Mouse (Mus musculus) CH12.LX (cell line): ENCODE measurements around the gene Prr5l. TPM values are rescaled to one million over a fixed set of nuclear protein-coding genes. Genes with fewer than 3 reads are reported as not detected.

ENCODE experiments used
- DNase-seq: peaks from one replicate; pipeline ENCODE4 v3.0.0-alpha.2; 2013; ENCODE audit errors: extremely low read depth
- H3K27ac ChIP-seq: 2 replicates; pipeline ENCODE4 v1.5.1; 2012; ENCODE audit warnings: low read depth, mild to moderate bottlenecking, control low read depth, moderate library complexity; ENCODE audit not compliant: insufficient read depth
- H3K27me3 ChIP-seq: replicated peaks from 2 replicates; pipeline ENCODE3; 2012; ENCODE audit warnings: inconsistent platforms
- H3K36me3 ChIP-seq, 2 experiments: replicated peaks in 1 of 2; 2 replicates each; pipeline versions ENCODE3 to v1.6.1; 2012; ENCODE audit warnings: inconsistent platforms in 1 of 2, low read length in 1 of 2, mild to moderate bottlenecking in 1 of 2, mixed read lengths in 1 of 2, moderate library complexity in 1 of 2; ENCODE audit not compliant: control insufficient read depth in 1 of 2, insufficient read depth in 1 of 2
- H3K4me1 ChIP-seq, 2 experiments: 2 replicates each; pipeline ENCODE4 v1.6.1; 2012; ENCODE audit warnings: inconsistent platforms in 1 of 2, moderate library complexity in 1 of 2; ENCODE audit not compliant: insufficient read depth in 2 of 2, control insufficient read depth in 1 of 2
- H3K4me2 ChIP-seq: 2 replicates; pipeline ENCODE4 v1.6.1; 2012; ENCODE audit warnings: low read depth, mild to moderate bottlenecking, control low read depth; ENCODE audit not compliant: poor library complexity, insufficient read depth, severe bottlenecking
- H3K4me3 ChIP-seq, 3 experiments: fragments of 150-350 bp in 1 of 3; sonication (generic) in 1 of 3; replicated peaks in 1 of 3; 2 replicates each; pipeline versions ENCODE3 to v1.5.1; 2011 to 2012; ENCODE audit warnings: low read depth in 2 of 3, low read length in 2 of 3, mild to moderate bottlenecking in 2 of 3, moderate library complexity in 2 of 3, control low read depth in 1 of 3, improper control_type of control experiment in 1 of 3, inconsistent platforms in 1 of 3, mixed read lengths in 1 of 3; ENCODE audit not compliant: poor library complexity in 1 of 3
- H3K79me2 ChIP-seq: replicated peaks from 2 replicates; pipeline ENCODE4 v1.6.1; 2012; ENCODE audit warnings: mild to moderate bottlenecking, moderate library complexity; ENCODE audit not compliant: control insufficient read depth, poor library complexity, insufficient read depth, severe bottlenecking; ENCODE audit errors: extremely low read depth
- H3K9ac ChIP-seq: 2 replicates; pipeline ENCODE4 v1.6.1; 2012; ENCODE audit warnings: low read depth, mild to moderate bottlenecking, control low read depth, moderate library complexity; ENCODE audit not compliant: insufficient read depth
- H3K9me3 ChIP-seq: replicated peaks from 2 replicates; pipeline ENCODE3; 2012; ENCODE audit warnings: low read length, inconsistent platforms, mixed read lengths
- BHLHE40 ChIP-seq: IDR thresholded peaks from 2 replicates; pipeline ENCODE4 v1.6.1; 2011; ENCODE audit warnings: mild to moderate bottlenecking, low read depth, low read length, improper control_type of control experiment
- CHD2 ChIP-seq: IDR thresholded peaks from 2 replicates; pipeline ENCODE4 v1.6.1; 2011; ENCODE audit warnings: low read length, improper control_type of control experiment
- CTCF ChIP-seq, 2 experiments: IDR thresholded peaks in 1 of 2; conservative IDR thresholded peaks in 1 of 2; 2 replicates each; pipeline ENCODE4 v1.5.1; 2011 to 2012; ENCODE audit warnings: low read depth in 2 of 2, low read length in 2 of 2, improper control_type of control experiment in 1 of 2, inconsistent platforms in 1 of 2, mild to moderate bottlenecking in 1 of 2, moderate library complexity in 1 of 2
- E2F4 ChIP-seq: IDR thresholded peaks from 2 replicates; pipeline ENCODE4 v1.6.1; 2011; ENCODE audit warnings: low read depth, low read length, improper control_type of control experiment; ENCODE audit not compliant: insufficient replicate concordance
- ELF1 ChIP-seq: IDR thresholded peaks from 2 replicates; pipeline ENCODE4 v1.6.1; 2014; ENCODE audit warnings: low read depth, mild to moderate bottlenecking, inconsistent platforms, low read length, improper control_type of control experiment
- EP300 ChIP-seq: IDR thresholded peaks from 2 replicates; pipeline ENCODE4 v1.6.1; 2011; ENCODE audit warnings: low read length, improper control_type of control experiment
- ETS1 ChIP-seq: conservative IDR thresholded peaks from 2 replicates; pipeline ENCODE4 v1.6.1; 2012; ENCODE audit warnings: low read depth, mild to moderate bottlenecking, inconsistent platforms, low read length, improper control_type of control experiment, moderate library complexity
- GABPA ChIP-seq: IDR thresholded peaks from 2 replicates; pipeline ENCODE4 v1.6.1; 2012; ENCODE audit warnings: low read depth, low read length, improper control_type of control experiment, inconsistent platforms; ENCODE audit not compliant: insufficient replicate concordance
- HCFC1 ChIP-seq: IDR thresholded peaks from 2 replicates; pipeline ENCODE4 v1.6.1; 2012; ENCODE audit warnings: low read depth, mild to moderate bottlenecking, inconsistent platforms, low read length, improper control_type of control experiment
- IRF4 ChIP-seq: IDR thresholded peaks from 2 replicates; pipeline ENCODE4 v1.6.1; 2014; ENCODE audit warnings: low read depth, mild to moderate bottlenecking, inconsistent platforms, low read length, improper control_type of control experiment
- JUN ChIP-seq: IDR thresholded peaks from 2 replicates; pipeline ENCODE4 v1.6.1; 2011; ENCODE audit warnings: low read depth, mild to moderate bottlenecking, low read length, improper control_type of control experiment, moderate library complexity; ENCODE audit not compliant: insufficient read depth
- KAT2A ChIP-seq: IDR thresholded peaks from 2 replicates; pipeline ENCODE4 v1.6.1; 2012; ENCODE audit warnings: low read length, improper control_type of control experiment, inconsistent platforms; ENCODE audit not compliant: insufficient replicate concordance
- MAX ChIP-seq: IDR thresholded peaks from 2 replicates; pipeline ENCODE4 v1.6.1; 2011; ENCODE audit warnings: low read length, improper control_type of control experiment
- MAZ ChIP-seq: IDR thresholded peaks from 2 replicates; pipeline ENCODE4 v1.6.1; 2012; ENCODE audit warnings: low read depth, mild to moderate bottlenecking, inconsistent platforms, low read length, improper control_type of control experiment, moderate library complexity
- MXI1 ChIP-seq: IDR thresholded peaks from 2 replicates; pipeline ENCODE4 v1.6.1; 2011; ENCODE audit warnings: mild to moderate bottlenecking, low read depth, low read length, improper control_type of control experiment
- NELFE ChIP-seq: IDR thresholded peaks from 2 replicates; pipeline ENCODE4 v1.6.1; 2011; ENCODE audit warnings: low read depth, low read length, improper control_type of control experiment
- NRF1 ChIP-seq: IDR thresholded peaks from 2 replicates; pipeline ENCODE4 v1.6.1; 2014; ENCODE audit warnings: low read depth, mild to moderate bottlenecking, inconsistent platforms, low read length, improper control_type of control experiment, moderate library complexity
- POLR2A ChIP-seq: IDR thresholded peaks from 2 replicates; pipeline ENCODE4 v1.6.1; 2011; ENCODE audit warnings: low read depth, mild to moderate bottlenecking, improper control_type of control experiment, low read length
- POLR2AphosphoS2 ChIP-seq: IDR thresholded peaks from 2 replicates; pipeline ENCODE4 v1.6.1; 2011; ENCODE audit warnings: low read depth, low read length, improper control_type of control experiment
- RAD21 ChIP-seq: IDR thresholded peaks from 2 replicates; pipeline ENCODE4 v1.6.1; 2011; ENCODE audit warnings: low read depth, mild to moderate bottlenecking, low read length, improper control_type of control experiment, moderate library complexity
- RCOR1 ChIP-seq: conservative IDR thresholded peaks from 2 replicates; pipeline ENCODE4 v1.6.1; 2012; ENCODE audit warnings: low read depth, mild to moderate bottlenecking, inconsistent platforms, low read length, improper control_type of control experiment
- SIN3A ChIP-seq: IDR thresholded peaks from 2 replicates; pipeline ENCODE4 v1.6.1; 2012; ENCODE audit warnings: low read length, improper control_type of control experiment, inconsistent platforms
- SMC3 ChIP-seq: IDR thresholded peaks from 2 replicates; pipeline ENCODE4 v1.6.1; 2011; ENCODE audit warnings: low read depth, low read length, improper control_type of control experiment
- TCF12 ChIP-seq: IDR thresholded peaks from 2 replicates; pipeline ENCODE4 v1.6.1; 2014; ENCODE audit warnings: low read depth, mild to moderate bottlenecking, inconsistent platforms, low read length, improper control_type of control experiment
- UBTF ChIP-seq: IDR thresholded peaks from 2 replicates; pipeline ENCODE4 v1.6.1; 2012; ENCODE audit warnings: low read depth, mild to moderate bottlenecking, inconsistent platforms, low read length, improper control_type of control experiment, moderate library complexity
- USF1 ChIP-seq: IDR thresholded peaks from 2 replicates; pipeline ENCODE4 v1.6.1; 2014; ENCODE audit warnings: low read depth, mild to moderate bottlenecking, inconsistent platforms, low read length, improper control_type of control experiment
- ZC3H11A ChIP-seq: IDR thresholded peaks from 2 replicates; pipeline ENCODE4 v1.6.1; 2012; ENCODE audit warnings: low read depth, mild to moderate bottlenecking, inconsistent platforms, low read length, improper control_type of control experiment
- ZKSCAN1 ChIP-seq: IDR thresholded peaks from 2 replicates; pipeline ENCODE4 v1.6.1; 2012; ENCODE audit warnings: low read depth, inconsistent platforms, low read length, improper control_type of control experiment, borderline replicate concordance
- ZMIZ1 ChIP-seq: IDR thresholded peaks from 2 replicates; pipeline ENCODE4 v1.6.1; 2012; ENCODE audit warnings: low read depth, mild to moderate bottlenecking, inconsistent platforms, low read length, improper control_type of control experiment
- ZNF384 ChIP-seq: IDR thresholded peaks from 2 replicates; pipeline ENCODE4 v1.6.1; 2012; ENCODE audit warnings: low read depth, low read length, improper control_type of control experiment, inconsistent platforms
- dilution Hi-C: fragments of 300-500 bp; cut with MboI; formaldehyde crosslinking; loops from 2 replicates; pipeline ENCODE4 v1.14.3; 2020; ENCODE audit warnings: low sequenced_read_pairs; ENCODE audit not compliant: extremely low pct_unique_long_range_greater_than_20kb, extremely low pct_ligation_motif_present
- in situ Hi-C: fragments of 300-500 bp; cut with MboI; formaldehyde crosslinking; loops from 3 replicates; pipeline ENCODE4 v1.14.3; 2019; ENCODE audit warnings: low sequenced_read_pairs, low pct_ligation_motif_present, low pct_unique_long_range_greater_than_20kb, mixed read lengths
- polyA plus RNA-seq: library from polyadenylated mRNA; unstranded; fragments of >175 nt; gene quantifications from 2 replicates; pipeline ENCODE4 v1.2.1, GENCODE M21; 2012; ENCODE audit warnings: low read depth; ENCODE audit not compliant: insufficient read length
- total RNA-seq, 2 experiments: library from RNA; depleted of rRNA; stranded (reverse); fragments of 300-350 nt in 1 of 2; fragments of >200 nt in 1 of 2; gene quantifications; 2 replicates each; pipeline ENCODE4 v1.2.3; 2012 to 2014

Prr5l gene
- total and polyA plus RNA-seq, 3 experiments, result 0.21 to 0.93 TPM; not detected in 1

DNA sequence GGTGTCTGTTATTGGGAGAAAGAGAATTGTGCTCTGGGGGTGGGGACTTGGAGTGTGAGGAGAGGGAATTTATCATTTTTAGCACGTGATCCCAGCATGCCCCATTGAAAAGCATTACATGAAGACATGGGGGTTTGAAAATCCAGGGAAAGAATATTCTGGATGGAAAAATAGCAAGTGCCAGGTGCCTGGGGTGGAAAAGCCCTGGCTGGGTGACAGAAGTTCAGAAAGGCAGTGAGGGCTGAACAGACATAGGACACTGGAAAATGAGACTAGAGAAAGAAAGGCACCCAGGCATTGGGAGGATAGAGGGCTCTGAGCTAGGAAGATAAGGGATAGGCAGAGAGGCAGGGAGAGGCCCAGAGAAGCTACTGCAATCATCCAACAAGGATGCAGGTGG lies 62.0 kb downstream of the Prr5l start:
- dilution Hi-C loops, result no loop called here
- TF ChIP-seq ZC3H11A, result no peak
- TF ChIP-seq SMC3, result no peak
- no peak for TF ChIP-seq KAT2A
- no peak for TF ChIP-seq RCOR1
- TF ChIP-seq IRF4, result no peak
- no peak for TF ChIP-seq SIN3A
- no peak for TF ChIP-seq POLR2AphosphoS2
- no peak for TF ChIP-seq NELFE
- no peak for TF ChIP-seq TCF12
- no peak for TF ChIP-seq MAZ
- no peak for TF ChIP-seq RAD21
- no peak for TF ChIP-seq ZNF384
- TF ChIP-seq JUN, result no peak
- TF ChIP-seq EP300, result no peak
- no peak for TF ChIP-seq UBTF
- TF ChIP-seq ZMIZ1, result no peak
- no peak for TF ChIP-seq ZKSCAN1
- TF ChIP-seq MAX, result no peak
- TF ChIP-seq GABPA, result no peak
- Histone ChIP-seq H3K79me2 (no peaks in the 10 kb centered on the region), H3K36me3 (no peaks in the 10 kb centered on the region), H3K27ac (no peak overlapping the region), H3K4me2 (no peak overlapping the region), H3K4me3 (no peak overlapping the region), H3K9me3 (no peaks in the 10 kb centered on the region), H3K9ac (no peak overlapping the region), H3K27me3 (peaks cover 3% of the 10 kb centered on the region), H3K4me1 (peaks cover 8 to 13% of the 10 kb centered on the region in 2 experiments)
- DNase-seq, result no peak
- in situ Hi-C loops, result loop anchor here (10.0 kb wide), 1 partner anchor 106 kb away; no protein-coding TSS in a partner anchor

DNA sequence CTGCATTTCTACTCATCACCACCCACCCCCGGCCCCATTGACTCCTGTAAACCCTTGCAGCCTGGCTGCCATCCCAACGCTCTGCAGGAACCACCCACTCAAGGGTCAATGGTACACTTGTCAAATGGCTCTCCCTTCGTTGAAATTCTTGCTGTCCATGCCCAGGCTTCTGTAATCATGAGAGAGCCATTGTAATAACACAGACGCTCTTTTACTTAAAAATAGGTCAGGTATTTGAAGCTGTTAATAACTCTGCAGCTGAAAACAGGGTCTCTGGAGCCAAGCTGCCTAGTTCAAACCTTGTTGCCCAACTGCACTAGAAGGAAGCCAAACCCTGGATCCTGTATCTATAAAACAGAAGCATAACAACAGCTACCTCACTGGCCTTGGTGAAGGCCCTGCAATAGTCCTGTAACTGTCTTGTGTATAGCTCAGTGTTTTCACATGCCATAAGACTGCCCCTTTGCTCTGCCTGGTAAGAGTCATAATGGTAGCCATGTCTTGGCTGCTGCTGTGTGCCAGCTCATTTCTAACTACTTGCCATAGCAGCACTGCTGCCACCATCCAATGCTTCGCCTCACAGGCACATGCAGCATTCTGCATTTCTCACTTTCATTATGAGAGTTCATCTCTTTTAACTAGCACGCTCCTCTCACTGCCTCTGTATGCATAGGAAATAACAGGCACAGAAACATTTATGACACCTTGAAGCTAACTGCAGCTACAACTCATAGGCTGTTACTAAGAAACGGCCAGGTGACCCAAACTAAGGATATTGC lies 63.7 kb downstream of the Prr5l start:
- Histone ChIP-seq H3K79me2 (no peaks in the 10 kb centered on the region), H3K4me2 (peak overlapping the region; percentile 11; the same call in 1 of the 2 replicates), H3K4me3 (no peak overlapping the region), H3K9me3 (no peaks in the 10 kb centered on the region), H3K9ac (no peak overlapping the region), H3K27ac (no peak overlapping the region), H3K4me1 (peaks cover 8 to 9% of the 10 kb centered on the region in 2 experiments), H3K27me3 (no peaks in the 10 kb centered on the region), H3K36me3 (no peaks in the 10 kb centered on the region)
- DNase-seq, result peak; percentile 53
- in situ Hi-C loops (no loop called here), dilution Hi-C loops (no loop called here)
- peak; percentile 78; the same call in 1 of the 2 replicates for TF ChIP-seq RCOR1
- no peak for TF ChIP-seq POLR2A
- TF ChIP-seq ZKSCAN1, result no peak
- no peak for TF ChIP-seq POLR2AphosphoS2
- no peak for TF ChIP-seq HCFC1
- peak; percentile 88 for TF ChIP-seq ETS1
- TF ChIP-seq CTCF (conservative IDR thresholded peaks at IDR 0.05 in 1 of 2, IDR thresholded peaks at IDR 0.05 in 1 of 2; ENCODE audit: low read depth in 2 of 2, low read length in 2 of 2), result no peak
- no peak for TF ChIP-seq ZMIZ1
- no peak for TF ChIP-seq E2F4
- no peak for TF ChIP-seq MXI1
- TF ChIP-seq NRF1, result no peak
- no peak for TF ChIP-seq RAD21
- TF ChIP-seq GABPA, result no peak
- no peak for TF ChIP-seq SMC3
- TF ChIP-seq ZC3H11A, result no peak
- no peak for TF ChIP-seq USF1
- peak; percentile 99 for TF ChIP-seq BHLHE40
- TF ChIP-seq TCF12, result peak; percentile 79
- no peak for TF ChIP-seq ZNF384
- no peak for TF ChIP-seq ELF1
- no peak for TF ChIP-seq UBTF
- TF ChIP-seq KAT2A, result no peak
- TF ChIP-seq CHD2, result 0 out of 2 replicates have a peak, but pooled peaks have one; percentile 38
- TF ChIP-seq IRF4, result peak; percentile 98
